Mouse (Mus musculus) layer of hippocampus, adult 18-20 months (tissue): Measurements from ENCODE around the gene D430042O09Rik. TPM values are rescaled to one million over a fixed set of nuclear protein-coding genes. Genes with fewer than 3 reads are reported as not detected.

Experiments
- DNase-seq, 2 experiments: peaks; one replicate each; pipeline ENCODE4 v3.0.0; 2022; ENCODE audit warnings: low spot score in 2 of 2
- total RNA-seq, 2 experiments: library from RNA; stranded (reverse); gene quantifications; 2 replicates each; pipeline ENCODE4 v1.2.3; 2021

D430042O09Rik gene
- total RNA-seq, 2 experiments from 2014 or later, result 28.4 to 29.5 TPM

DNA sequence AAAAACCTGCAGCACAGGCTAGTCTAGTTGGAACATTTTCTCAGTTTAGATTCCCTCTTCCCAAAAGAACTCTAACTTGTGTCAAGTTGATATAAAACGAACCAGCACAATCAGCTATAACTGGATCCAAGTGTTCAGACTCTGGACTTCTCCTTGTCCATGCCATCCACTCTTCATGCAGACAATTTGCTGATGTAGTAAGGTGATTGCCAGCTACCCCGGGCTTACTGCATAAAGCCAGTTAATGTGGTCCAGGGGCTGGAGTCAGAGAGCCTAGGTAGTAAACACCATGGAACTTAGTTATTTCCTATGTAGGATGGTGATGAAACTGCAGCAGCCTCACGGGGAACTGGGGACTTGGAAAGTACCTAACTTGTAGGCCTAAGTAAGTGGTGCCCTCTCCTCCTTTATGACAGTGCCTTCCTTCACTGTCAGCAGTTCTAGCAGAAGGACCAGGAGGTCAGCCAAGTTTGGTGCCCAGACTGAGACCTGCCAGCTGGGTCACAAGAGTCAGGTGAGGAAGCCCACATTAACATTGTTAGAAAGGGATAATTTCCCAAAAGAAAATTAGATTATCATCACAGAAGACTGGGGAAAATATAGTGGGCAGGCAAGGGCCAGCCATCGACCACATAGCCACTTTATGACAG is 28.8 kb downstream of the D430042O09Rik start:
- no peak for DNase-seq

DNA sequence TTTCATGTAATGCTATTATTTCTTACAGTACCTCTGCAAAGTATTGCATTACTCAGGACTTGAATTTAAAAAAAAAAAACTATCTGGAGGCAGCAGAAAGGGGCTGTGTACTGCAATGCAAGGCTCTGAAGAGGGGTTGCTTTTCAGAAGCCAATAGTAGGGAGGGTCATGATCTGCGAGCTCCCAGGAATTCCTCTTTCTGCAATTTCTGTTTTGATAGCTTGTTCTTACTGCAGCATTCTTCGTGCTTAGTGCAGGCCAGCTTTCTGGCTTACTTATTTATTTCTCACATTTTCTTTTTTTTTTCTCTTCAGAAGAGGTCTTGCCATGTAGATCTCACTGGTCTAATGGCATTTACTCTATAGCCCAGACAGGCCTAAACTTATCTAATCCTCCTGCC is 32.8 kb downstream of the D430042O09Rik start:
- DNase-seq, result no peak

DNA sequence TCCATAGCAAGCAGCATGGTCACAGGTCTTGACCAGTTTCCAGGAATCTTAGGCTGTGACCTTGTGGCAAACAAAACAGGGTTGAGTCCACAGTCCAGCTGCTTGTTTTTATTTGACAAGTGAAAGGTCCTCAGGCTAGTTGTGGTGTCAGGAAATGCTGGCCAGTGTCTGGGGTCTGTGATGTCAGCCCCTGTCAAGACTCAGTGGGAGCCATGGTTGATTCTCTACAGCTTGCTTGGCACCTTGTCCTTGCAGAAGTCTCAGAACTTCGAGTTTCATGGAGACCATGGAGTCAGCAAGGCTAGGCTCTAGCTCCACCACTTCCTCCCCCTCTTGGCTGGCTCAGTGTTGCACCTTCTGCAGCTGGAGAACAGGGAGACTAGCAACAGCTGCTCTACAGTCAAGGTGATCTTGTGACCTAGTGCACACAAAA is 33.6 kb downstream of the D430042O09Rik start:
- no peak for DNase-seq

DNA sequence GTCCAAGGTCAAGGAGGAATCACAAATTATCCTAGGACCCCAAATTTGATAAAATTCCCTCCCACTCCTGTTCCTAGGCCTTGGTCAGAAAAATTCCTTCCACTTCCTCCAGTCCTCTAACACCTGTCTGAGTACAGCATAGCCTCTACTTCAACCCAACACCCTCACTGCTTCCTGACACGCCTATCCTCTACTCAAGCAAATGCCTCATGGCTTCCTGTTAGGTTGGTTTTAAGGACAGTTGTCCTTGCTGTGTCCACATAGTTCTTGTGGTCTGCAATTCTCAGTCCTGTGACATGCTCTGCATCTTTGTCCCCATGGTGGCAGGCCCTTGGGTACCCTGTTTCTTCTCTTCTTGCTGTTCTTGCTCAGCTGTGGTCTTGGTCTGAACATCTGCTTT is 37.1 kb downstream of the D430042O09Rik start:
- no peak for DNase-seq

DNA sequence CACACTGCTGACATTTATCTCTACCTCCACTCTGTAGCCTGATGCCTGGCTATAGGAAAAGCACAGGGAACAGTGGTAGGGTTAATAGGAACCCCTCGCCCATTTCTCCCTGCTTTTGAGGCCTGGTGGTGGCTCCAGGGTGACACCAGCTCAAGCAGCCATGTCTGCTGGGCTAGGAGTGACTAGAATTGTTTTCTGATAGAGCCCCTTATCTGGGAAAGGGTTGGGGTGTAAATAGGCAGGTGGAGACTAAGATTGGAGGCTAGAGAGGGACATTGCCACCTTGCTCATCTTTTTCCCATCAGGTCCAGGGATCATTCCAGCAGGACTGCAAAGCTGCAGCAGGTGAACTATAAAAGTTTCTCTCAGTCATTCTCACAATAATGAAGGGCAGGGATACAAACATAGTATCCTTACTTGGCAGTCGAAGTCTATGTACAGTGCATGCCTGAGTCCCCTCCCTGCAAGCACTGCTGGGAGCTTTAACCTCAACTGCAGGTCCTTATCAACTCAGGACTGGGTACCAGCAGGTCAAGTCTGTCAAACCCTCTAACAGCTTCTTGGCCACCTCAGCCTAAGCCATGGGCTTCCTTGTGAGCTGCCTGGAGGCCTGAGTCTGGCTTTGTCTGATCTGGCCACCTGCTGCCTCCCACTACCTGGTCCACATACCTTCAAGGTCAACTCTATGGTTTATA is 39.1 kb downstream of the D430042O09Rik start:
- no peak for DNase-seq

DNA sequence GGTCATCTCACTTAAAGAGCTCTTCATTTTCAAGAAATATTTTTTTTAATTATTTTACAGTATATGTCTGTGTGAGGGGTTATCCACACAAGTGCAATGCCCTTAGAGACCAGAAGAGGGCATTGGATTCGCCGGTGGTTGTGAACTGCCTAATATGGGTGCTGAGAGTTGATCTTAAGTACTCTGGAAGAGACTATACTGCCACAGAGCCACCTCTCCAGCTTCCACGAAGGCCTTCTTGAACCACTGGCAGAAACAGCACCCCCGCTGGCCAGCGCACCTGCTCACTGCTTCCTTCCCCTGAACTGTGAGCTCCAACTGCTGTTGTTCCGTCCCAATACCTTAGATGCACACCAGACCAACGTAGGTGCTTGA is 39.6 kb downstream of the D430042O09Rik start:
- DNase-seq, result no peak

DNA sequence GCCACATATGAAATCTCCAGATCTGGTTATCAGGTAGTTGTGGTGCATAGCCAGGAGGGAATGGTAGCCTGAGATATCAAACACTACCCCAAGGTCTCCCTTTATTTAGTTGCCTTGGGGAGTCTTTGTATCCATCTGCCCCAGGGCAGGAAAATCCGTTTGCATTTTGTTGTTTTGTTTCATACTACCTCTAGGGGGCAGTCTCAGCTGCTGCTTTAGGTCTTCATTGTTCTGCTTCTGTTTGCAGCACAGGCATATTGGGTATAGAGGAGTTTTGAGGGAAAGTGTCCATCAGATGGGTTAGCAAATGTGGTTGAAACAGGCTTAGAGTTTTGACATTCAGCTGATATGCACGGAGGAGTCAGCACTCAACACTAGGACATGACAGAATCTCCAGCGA is 40.5 kb downstream of the D430042O09Rik start:
- DNase-seq, result peak in 1 of 2 experiments; percentile 37

DNA sequence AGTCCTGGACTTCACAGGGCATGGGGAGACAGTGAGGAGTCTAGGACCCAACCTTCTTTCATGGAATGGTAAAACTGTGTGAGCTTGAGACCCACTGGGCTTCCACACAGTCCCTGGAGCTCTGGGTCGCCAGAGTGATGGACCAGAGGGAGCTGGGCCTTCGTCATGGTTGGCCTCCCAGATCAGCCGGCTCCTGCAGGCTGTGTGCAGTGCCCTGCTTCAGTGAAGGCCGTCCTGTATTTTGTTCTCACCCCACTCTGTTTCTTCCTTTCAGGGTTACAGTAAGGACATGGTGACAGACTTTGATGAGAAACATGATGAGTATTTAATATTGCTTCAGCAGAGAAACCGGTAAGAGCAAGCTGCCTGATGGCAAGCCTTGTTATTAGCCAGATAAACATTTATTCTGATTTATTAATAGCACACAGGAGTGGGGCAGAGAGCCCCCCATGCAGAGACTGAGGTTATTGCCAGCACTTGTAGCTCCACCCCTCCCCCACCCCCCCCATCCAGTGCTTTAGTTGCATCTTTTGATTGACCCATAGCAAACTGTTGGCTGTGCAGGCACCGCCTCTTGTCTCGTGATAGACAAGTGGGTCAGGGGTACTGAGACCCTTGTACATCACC is 45.1 kb downstream of the D430042O09Rik start:
- DNase-seq, result no peak

DNA sequence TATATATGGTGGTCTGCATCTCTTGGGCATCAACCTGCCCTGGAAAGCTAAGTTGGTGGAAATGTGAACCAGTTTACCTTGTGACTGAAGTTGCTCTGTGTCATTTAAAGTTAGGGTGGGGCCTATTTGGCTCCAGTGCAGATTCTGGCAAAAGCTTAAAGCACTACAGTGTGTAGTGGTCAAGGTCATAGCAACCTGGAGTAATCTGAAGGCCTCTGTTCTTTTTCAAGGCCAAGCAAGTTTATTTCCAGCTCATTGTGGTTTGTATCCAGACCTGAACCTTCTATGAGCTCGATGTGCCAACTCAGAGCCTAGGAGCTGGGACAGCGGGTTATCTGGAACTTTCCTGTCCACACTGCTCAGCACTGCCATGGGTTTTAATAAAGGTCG is 45.6 kb downstream of the D430042O09Rik start:
- DNase-seq, result no peak

DNA sequence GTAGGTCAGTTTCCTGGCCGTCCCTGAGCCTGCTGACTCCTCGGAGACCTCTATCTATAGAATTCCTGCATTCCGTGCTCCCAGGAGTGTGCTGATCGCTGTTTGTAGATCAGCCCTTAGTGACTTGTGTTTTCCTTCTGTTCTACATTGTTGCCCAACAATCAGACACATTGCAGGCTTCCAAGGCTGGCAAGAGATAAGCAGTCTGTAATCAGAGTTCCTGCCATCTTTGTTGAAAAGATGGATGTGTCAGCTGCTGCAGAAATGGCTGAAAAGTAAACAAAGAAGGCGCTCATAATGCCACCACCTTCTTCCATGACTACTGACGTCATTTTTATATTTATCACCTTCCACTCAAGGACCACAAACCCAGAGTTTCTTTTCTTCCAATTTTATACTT is 49.1 kb downstream of the D430042O09Rik start:
- DNase-seq, result no peak

DNA sequence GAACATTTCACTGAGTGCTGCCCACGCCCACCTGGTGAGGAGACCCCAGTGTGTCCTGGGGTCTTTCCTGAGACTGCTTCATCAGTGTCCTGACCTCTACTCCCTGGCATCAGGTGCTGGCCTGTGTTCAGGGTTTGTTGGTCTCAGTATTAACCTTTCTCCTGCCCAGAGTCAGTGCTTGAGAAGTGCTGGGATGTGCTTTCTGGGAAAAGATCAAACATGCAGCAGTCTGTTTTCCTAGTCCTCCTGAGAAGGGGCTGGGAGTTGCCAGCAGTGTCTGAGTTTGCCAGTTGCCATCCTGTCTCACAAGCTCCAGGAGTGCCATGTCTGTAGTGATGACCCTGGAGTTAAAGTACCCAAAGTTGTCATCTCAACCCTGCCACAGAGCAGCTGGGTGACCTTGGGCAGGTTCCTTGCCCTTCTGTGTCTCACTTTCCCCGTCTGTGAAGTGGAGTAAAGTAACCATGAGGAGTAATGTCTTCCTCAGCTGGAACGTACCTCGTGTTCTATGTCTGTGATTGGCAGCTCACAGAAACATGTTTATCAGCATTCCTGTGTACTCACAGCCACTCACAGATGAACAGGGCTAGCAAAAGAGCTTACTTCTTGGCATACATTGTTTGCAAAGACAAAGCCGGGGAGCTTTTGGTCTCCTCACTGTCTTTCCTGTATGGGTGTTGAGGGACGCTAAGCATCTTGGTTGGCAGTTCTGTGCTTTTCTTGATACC is 50.4 kb downstream of the D430042O09Rik start:
- no peak for DNase-seq

DNA sequence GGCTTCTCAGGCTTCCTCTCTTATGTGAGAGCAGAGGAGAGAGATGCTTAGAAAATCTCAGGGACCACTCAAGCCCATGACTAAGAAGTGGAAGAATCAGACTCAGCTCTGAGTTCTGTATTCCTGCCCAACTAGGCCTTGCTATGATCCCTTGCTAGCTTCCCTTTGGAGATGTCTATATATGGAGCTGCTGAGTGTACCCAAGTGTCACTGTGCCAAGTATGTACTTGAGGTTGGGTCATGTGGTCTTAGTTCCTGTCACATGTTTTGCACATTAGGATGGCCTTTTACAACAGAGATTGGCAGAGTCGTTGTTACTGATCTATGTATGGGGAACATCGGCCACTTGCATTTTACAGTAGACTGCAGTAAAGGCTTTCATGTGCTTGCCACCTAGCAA is 54.6 kb downstream of the D430042O09Rik start:
- DNase-seq, result no peak

DNA sequence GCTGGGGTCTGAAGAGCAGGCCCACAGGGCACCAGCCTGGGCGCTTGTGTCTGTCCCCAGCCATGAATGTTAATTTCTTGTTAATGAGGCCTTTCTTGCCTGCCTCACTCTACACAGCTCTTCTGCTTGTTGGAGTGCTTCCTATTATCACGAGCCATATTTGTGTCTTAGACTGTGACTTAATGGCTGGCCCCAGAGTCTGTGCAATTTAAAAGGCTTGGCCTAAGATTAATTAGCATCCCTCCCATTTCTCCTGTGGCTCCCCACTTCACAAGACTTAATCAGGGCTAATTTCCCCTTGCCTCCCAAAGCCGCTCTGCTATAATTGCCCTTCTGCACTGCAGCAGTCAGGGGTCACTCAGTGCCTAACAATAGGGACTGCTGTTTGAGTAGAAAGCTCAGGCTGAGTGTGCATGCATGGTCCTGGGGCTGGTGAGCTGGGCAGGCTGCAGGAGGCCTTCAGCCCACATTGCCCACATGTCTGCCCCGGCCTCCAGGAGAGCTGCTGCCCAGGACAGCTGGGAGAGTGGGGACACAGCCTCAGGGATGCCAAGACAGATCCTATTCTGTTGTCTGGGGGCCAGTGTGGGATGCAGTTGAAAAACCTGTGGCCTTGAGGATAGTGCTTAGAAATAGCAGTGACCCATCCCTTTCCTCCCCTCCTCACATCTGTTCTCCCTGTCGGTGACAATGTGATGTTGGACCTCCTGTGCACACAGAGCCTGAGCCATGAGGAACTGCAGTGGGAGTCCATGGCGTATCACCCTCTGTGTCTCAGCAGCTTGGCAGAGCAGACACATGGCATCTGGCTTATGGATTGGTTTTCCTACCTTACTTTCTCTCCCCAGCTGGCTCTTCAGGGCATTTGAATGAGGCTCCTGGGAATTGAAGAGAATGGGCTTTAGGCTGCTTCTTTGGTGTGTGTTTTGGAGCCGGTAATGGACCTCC is 55.5 kb downstream of the D430042O09Rik start:
- no peak for DNase-seq

DNA sequence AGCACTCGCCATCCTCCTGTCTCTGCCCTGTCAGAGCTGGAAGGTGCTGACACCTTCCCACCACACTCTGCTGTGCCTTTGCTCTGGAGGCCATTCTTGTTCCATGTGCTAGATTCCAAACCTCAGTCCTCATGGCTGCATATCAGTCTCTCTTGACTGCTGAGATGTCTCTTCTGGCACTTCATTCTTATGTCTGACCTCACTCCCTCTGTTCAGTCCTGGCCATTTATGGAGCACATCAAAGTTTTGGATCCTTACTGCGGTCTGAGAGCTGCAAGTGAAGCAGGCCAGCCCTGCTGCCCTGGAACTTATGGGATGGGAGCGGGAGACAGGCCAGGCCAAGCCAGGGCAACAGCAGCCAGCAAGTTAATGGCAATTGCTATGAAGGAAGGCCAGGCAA is 56.7 kb downstream of the D430042O09Rik start:
- no peak for DNase-seq

DNA sequence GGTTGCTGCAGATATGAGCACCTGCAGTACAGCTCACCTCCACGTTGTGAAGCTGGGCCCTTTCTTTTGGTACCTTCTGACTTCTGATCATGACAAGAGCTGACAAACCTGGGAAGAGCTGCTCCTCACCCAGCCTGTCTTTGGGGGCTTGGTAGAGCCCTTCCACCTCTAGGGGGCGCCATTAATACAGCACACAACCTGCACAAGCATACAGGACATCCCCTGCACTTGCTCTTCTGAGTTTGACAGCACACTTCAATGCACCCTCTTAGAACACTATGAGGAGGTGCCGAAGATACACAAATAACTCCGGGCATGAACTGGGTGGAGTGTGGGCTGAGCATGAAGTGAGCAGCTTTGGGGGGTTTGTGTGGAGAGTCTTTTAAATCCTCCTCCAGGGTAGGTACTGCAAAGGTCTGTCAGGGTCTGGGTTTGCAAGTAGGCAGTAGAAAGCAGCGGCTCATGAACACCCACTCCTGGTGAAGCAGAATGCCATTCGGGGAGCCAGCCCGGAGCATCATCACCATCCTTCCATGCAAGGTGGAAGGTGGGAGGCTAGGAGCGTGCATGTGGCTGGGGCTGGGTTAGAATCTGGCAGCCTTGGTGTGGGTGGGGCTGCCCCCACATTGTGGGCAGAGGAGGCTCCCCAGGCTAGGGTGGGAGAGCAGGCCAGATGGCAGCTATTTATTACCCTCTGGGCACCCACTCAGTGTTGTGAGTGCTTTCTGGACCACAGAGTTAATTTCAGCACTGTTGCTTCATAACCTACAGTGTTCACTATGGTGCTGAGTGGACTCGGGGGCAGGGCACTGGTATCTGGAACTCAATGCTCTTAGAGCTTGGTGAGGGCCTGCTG is 59.5 kb downstream of the D430042O09Rik start:
- peak; percentile 81 to 88 for DNase-seq

DNA sequence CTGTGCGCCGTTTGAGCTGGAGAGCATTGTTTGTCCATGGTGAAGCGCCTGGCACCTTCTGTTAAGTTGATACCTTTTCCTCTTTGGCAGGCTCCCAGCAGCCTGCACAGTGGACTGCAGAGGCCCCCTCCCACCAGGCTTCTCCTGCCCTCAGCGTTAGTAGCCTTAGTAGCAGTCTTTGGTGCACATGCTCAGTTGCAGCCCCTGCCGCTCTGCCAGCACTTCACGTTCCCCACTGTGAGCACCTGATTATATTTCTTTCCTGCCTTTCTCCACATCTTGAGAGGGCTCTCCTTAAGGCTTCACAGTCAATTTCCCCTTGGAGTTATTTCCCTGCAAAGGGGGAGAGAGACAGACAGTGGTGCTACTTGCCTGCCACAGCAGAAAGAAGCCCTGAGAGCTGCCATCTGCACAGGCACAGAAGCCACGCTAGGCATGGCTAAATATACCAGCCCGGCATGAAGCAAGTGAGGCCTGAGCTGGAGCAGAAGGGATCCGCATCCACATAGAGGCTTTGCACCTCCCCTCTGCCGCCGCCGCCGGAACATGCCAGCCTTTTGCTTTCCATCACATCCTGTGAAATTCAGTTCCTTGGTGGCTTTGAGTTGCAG is 65.4 kb downstream of the D430042O09Rik start:
- DNase-seq, result peak in 1 of 2 experiments; percentile 49

DNA sequence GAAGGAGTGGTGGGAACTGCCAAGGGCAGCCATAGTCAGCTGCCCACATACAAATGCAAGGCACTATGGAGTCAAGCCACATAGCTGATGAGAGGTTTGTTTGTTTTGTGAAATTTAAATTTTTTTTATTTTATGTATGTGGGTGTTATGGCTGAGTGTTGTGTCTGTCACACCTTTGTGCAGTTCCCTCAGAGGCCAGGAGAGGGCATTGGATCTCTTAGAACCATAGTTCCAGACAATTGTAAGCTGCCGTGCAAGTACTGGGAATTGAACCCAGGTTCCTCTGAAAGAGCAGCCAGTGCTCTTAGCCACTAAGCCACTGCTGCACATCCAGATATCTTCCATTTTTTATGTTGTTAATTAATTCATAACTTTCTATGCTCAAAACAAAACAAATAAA is 75.5 kb downstream of the D430042O09Rik start:
- no peak for DNase-seq

DNA sequence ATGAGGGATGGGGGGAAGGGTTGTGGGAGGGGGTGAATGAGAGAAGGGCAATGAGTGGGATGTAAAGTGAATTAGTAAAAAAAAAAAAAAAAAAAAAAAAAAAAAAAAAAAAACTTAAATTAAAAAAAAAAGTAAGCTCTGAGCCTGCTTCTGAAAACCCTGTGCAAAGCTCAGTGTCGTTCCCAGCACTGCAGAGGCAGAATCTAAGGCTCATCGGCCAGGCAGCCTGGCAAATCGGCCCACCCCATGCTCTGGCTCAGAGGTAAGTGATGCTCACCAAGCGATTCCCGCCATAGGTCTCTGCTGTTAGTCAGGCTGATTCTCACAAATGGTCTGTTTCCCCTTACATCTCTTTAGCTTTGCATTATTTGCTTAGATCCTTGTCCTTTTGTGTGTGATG is 78.4 kb downstream of the D430042O09Rik start:
- no peak for DNase-seq

DNA sequence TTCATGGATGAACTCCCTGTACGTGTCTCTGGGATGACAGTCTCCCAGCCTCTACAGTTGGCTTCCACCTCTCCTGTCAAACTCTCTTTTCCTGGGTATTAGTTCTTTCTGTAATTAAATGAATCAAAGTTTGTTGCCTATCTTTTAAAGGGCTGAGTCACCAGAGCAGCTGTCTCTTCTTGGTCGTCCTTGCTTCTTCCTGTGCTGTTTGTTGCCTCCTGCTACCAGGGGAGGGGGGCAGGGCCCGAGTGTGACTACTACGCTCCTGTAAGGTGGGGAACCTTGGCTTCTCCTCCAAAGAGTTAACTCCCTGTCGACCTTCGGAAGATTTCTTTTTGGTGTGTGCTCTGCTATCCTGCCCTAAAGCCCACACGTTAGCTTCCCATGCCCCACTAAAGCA is 79.4 kb downstream of the D430042O09Rik start:
- DNase-seq, result no peak
